Mouse (Mus musculus) urinary bladder, postnatal 4 days (tissue): ENCODE measurements around the gene Prkag3.
A peak's percentile ranks its signal among the peaks of the same experiment; 100 is the strongest.

Source experiments
- DNase-seq, 2 experiments: peaks; one replicate each; pipeline ENCODE4 v3.0.0; 2021 to 2022; ENCODE audit warnings: low spot score in 2 of 2

Prkag3 gene

GRCm38 (mm10) chr1:74713099-74713858 is 35.7 kb downstream of the Prkag3 start, which contains the start of gene Cyp27a1:
Cyp27a1 (plus strand) TSS chr1:74713574.
- peak; percentile 64 to 69 for DNase-seq

GRCm38 (mm10) chr1:74712461-74713098 is 36.4 kb downstream of the Prkag3 start:
- DNase-seq: no peak

GRCm38 (mm10) chr1:74712046-74712445 is 37.0 kb downstream of the Prkag3 start:
- no peak for DNase-seq

GRCm38 (mm10) chr1:74709566-74709965 is 39.5 kb downstream of the Prkag3 start:
- no peak for DNase-seq

GRCm38 (mm10) chr1:74705016-74705415 is 44.0 kb downstream of the Prkag3 start:
- DNase-seq: no peak

- DNase-seq: no peak
Measured at GRCm38 (mm10) chr1:74704156-74704555, 44.9 kb downstream of the Prkag3 start.

- no peak for DNase-seq
Measured at GRCm38 (mm10) chr1:74702142-74702553, 46.9 kb downstream of the Prkag3 start.

- no peak for DNase-seq
Measured at GRCm38 (mm10) chr1:74698791-74699190, 50.2 kb downstream of the Prkag3 start.

- DNase-seq: no peak
Measured at GRCm38 (mm10) chr1:74698353-74698752, 50.7 kb downstream of the Prkag3 start.

GRCm38 (mm10) chr1:74697416-74697815 is 51.6 kb downstream of the Prkag3 start:
- no peak for DNase-seq

GRCm38 (mm10) chr1:74695836-74696235 is 53.2 kb downstream of the Prkag3 start:
- no peak for DNase-seq

GRCm38 (mm10) chr1:74693891-74694583 is 55.0 kb downstream of the Prkag3 start:
- no peak for DNase-seq
